Mouse (Mus musculus) ES-Bruce4 (cell line): Measurements from ENCODE around the gene Riok1. TPM values are rescaled to one million over a fixed set of nuclear protein-coding genes. Genes with fewer than 3 reads are reported as not detected.

Experiments
- H3K27ac ChIP-seq: 2 replicates; pipeline ENCODE4 v1.5.1; 2012; ENCODE audit warnings: low read length, inconsistent platforms; ENCODE audit not compliant: insufficient read depth
- H3K27me3 ChIP-seq: 2 replicates; pipeline ENCODE4 v1.6.1; 2012; ENCODE audit warnings: mild to moderate bottlenecking, low read length, inconsistent platforms; ENCODE audit not compliant: control insufficient read depth, poor library complexity, insufficient read depth, severe bottlenecking
- H3K36me3 ChIP-seq: 2 replicates; pipeline ENCODE4 v1.6.1; 2012; ENCODE audit warnings: inconsistent platforms, mild to moderate bottlenecking, low read length, moderate library complexity; ENCODE audit not compliant: control insufficient read depth, poor library complexity, insufficient read depth, severe bottlenecking
- H3K4me1 ChIP-seq: one replicate; pipeline ENCODE4 v1.8.1; 2011; ENCODE audit warnings: low read length; ENCODE audit not compliant: control insufficient read depth, insufficient read depth
- H3K4me3 ChIP-seq: 2 replicates; pipeline ENCODE4 v1.5.1; 2011; ENCODE audit warnings: low read depth, mild to moderate bottlenecking, low read length
- H3K9ac ChIP-seq: 2 replicates; pipeline ENCODE4 v1.6.1; 2012; ENCODE audit warnings: low read depth, mild to moderate bottlenecking, inconsistent platforms; ENCODE audit not compliant: poor library complexity, severe bottlenecking
- H3K9me3 ChIP-seq: replicated peaks from 2 replicates; pipeline ENCODE4 v1.6.1; 2012; ENCODE audit warnings: mild to moderate bottlenecking, low read length, inconsistent platforms; ENCODE audit not compliant: control insufficient read depth, poor library complexity, insufficient read depth, severe bottlenecking
- CTCF ChIP-seq: IDR thresholded peaks from one replicate; pipeline ENCODE4 v1.8.1; 2011; ENCODE audit warnings: low read depth, low read length
- EP300 ChIP-seq: IDR thresholded peaks from 2 replicates; pipeline ENCODE4 v1.6.1; 2011; ENCODE audit warnings: low read depth, low read length; ENCODE audit not compliant: insufficient read depth
- POLR2A ChIP-seq: IDR thresholded peaks from one replicate; pipeline ENCODE4 v1.8.1; 2011; ENCODE audit warnings: low read length; ENCODE audit not compliant: insufficient read depth
- polyA plus RNA-seq: library from polyadenylated mRNA; stranded (reverse); fragments of >200 nt; gene quantifications from 2 replicates; pipeline ENCODE4 v1.2.4, GENCODE M21; 2011; ENCODE audit warnings: low read depth; ENCODE audit not compliant: missing spikeins, insufficient read depth, insufficient read length

Gene Riok1
- polyA plus RNA-seq, 1 experiment, result 47.5 TPM

GRCm38 (mm10) chr13:38080725-38081124, 43.9 kb downstream of the Riok1 start:
- H3K36me3 ChIP-seq, result no peaks in the 10 kb centered on the region
- H3K27ac ChIP-seq, result no peak overlapping the region
- no peak for TF ChIP-seq CTCF
- TF ChIP-seq POLR2A, result no peak
- TF ChIP-seq EP300, result no peak
- peak overlapping the region; percentile 12; the same call in 1 of the 2 replicates for H3K4me3 ChIP-seq
- 0 out of 2 replicates have a peak overlapping the region, but pooled peaks have one; percentile 5 for H3K9ac ChIP-seq
- H3K27me3 ChIP-seq, result no peaks in the 10 kb centered on the region
- H3K9me3 ChIP-seq, result no peaks in the 10 kb centered on the region
- H3K4me1 ChIP-seq, result peaks cover 3% of the 10 kb centered on the region

- H3K36me3 ChIP-seq, result no peaks in the 10 kb centered on the region
- no peaks in the 10 kb centered on the region for H3K9me3 ChIP-seq
- no peak overlapping the region for H3K27ac ChIP-seq
- H3K4me3 ChIP-seq, result peak overlapping the region; percentile 12; the same call in 1 of the 2 replicates
- TF ChIP-seq EP300, result no peak
- no peak for TF ChIP-seq POLR2A
- TF ChIP-seq CTCF, result no peak
- peaks cover 3% of the 10 kb centered on the region for H3K4me1 ChIP-seq
- no peaks in the 10 kb centered on the region for H3K27me3 ChIP-seq
- no peak overlapping the region for H3K9ac ChIP-seq
Measured at GRCm38 (mm10) chr13:38081161-38081560, 44.4 kb downstream of the Riok1 start.

GRCm38 (mm10) chr13:38086711-38087110, 49.9 kb downstream of the Riok1 start:
- no peaks in the 10 kb centered on the region for H3K4me1 ChIP-seq
- H3K36me3 ChIP-seq, result no peaks in the 10 kb centered on the region
- H3K9me3 ChIP-seq, result no peaks in the 10 kb centered on the region
- H3K27me3 ChIP-seq, result no peaks in the 10 kb centered on the region
- TF ChIP-seq POLR2A, result no peak
- no peak for TF ChIP-seq CTCF
- TF ChIP-seq EP300, result no peak
- H3K4me3 ChIP-seq, result no peak overlapping the region
- no peak overlapping the region for H3K27ac ChIP-seq
- H3K9ac ChIP-seq, result no peak overlapping the region

- TF ChIP-seq EP300, result no peak
- no peak for TF ChIP-seq CTCF
- no peaks in the 10 kb centered on the region for H3K9me3 ChIP-seq
- H3K36me3 ChIP-seq, result no peaks in the 10 kb centered on the region
- no peaks in the 10 kb centered on the region for H3K4me1 ChIP-seq
- H3K4me3 ChIP-seq, result no peak overlapping the region
- no peak overlapping the region for H3K9ac ChIP-seq
- no peak overlapping the region for H3K27ac ChIP-seq
- no peaks in the 10 kb centered on the region for H3K27me3 ChIP-seq
Measured at GRCm38 (mm10) chr13:38088008-38088407, 51.2 kb downstream of the Riok1 start.

- Histone ChIP-seq H3K9ac (no peak overlapping the region), H3K4me1 (no peaks in the 10 kb centered on the region), H3K27me3 (no peaks in the 10 kb centered on the region), H3K4me3 (no peak overlapping the region), H3K36me3 (no peaks in the 10 kb centered on the region), H3K27ac (no peak overlapping the region), H3K9me3 (no peaks in the 10 kb centered on the region)
- TF ChIP-seq POLR2A, result no peak
- TF ChIP-seq CTCF, result no peak
Measured at GRCm38 (mm10) chr13:38089449-38089848, 52.7 kb downstream of the Riok1 start.

GRCm38 (mm10) chr13:38089871-38090270, 53.1 kb downstream of the Riok1 start:
- H3K9me3 ChIP-seq, result no peaks in the 10 kb centered on the region
- no peak overlapping the region for H3K4me3 ChIP-seq
- no peak overlapping the region for H3K27ac ChIP-seq
- no peak for TF ChIP-seq CTCF
- no peak for TF ChIP-seq EP300
- no peak for TF ChIP-seq POLR2A
- H3K27me3 ChIP-seq, result no peaks in the 10 kb centered on the region
- no peak overlapping the region for H3K9ac ChIP-seq
- H3K36me3 ChIP-seq, result no peaks in the 10 kb centered on the region
- no peaks in the 10 kb centered on the region for H3K4me1 ChIP-seq
